Mouse (Mus musculus): Measurements from ENCODE around the gene Tsku.

GRCm38 (mm10) chr7:98359951-98360620 lies 1.0 kb downstream of the Tsku start:
- TF ChIP-seq CTCF (IDR thresholded peaks at IDR 0.05): no peak
- no peak for TF ChIP-seq POLR2A (IDR thresholded peaks at IDR 0.05; ENCODE audit: insufficient read depth, low read depth, low read length)
- TF ChIP-seq EP300 (IDR thresholded peaks at IDR 0.05; ENCODE audit: insufficient read depth, low read depth, low read length): no peak
